Mouse (Mus musculus): ENCODE results near the gene Rhbdd1. TPM values are rescaled to one million over a fixed set of nuclear protein-coding genes. Genes with fewer than 3 reads are reported as not detected.

Rhbdd1 gene
- polyA plus RNA-seq, 1 experiment from 2014 or later, result 12.1 TPM

DNA sequence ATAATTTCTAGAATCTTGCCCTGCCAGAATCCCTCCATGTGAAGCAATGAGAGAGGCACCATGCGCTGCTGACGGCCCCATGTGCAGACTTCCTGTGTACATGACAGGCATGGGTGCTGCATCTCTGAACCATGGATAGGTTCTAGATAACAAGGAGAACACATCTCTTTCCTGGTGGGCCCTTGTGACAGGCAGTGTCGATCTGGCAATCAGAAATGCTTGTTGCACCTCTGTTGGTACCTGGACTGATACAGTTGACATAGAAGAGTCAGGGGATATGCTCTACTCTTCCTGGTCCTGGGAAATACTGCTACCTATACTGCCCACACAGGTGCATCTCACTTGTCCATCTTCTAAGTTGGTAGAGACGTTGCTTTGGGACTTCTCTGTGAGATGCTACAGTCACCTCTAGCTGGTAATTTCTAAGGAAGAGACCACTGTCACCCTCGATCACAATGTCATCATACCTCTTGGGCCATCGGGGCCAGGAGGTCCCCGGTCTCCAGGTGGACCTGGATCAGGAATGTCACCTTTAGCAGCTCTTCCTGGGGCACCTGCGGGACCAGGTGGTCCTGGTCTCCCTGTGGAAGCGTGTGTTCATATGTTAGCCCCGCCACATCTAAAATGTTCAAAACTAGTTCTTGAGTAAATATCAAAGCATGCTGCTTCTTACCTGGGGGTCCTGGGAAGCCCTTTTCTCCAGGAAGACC lies 154.4 kb downstream of the Rhbdd1 start:
- Histone ChIP-seq H3K27ac (ENCODE audit: low read depth, low read length) (no peak overlapping the region), H3K4me2 (no peak overlapping the region), H3K4me1 (replicated peaks; ENCODE audit: control insufficient read depth, insufficient read depth, low read length) (no peaks in the 10 kb centered on the region), H3K27me3 (replicated peaks; ENCODE audit: control insufficient read depth, insufficient read depth, low read length) (no peaks in the 10 kb centered on the region), H3K9ac (ENCODE audit: low read depth, low read length) (no peak overlapping the region), H3K4me3 (ENCODE audit: low read depth, low read length) (no peak overlapping the region), H3K9me3 (ENCODE audit: control insufficient read depth, low read length) (no peaks in the 10 kb centered on the region), H3K36me3 (ENCODE audit: control insufficient read depth, insufficient read depth, low read length) (no peaks in the 10 kb centered on the region)
- DNase-seq (ENCODE audit: low spot score), result no peak
- 82% methylated on average over 10 of the region's 10 CpGs for WGBS
- ATAC-seq (replicated peaks; ENCODE audit: low FRiP score), result no peak

DNA sequence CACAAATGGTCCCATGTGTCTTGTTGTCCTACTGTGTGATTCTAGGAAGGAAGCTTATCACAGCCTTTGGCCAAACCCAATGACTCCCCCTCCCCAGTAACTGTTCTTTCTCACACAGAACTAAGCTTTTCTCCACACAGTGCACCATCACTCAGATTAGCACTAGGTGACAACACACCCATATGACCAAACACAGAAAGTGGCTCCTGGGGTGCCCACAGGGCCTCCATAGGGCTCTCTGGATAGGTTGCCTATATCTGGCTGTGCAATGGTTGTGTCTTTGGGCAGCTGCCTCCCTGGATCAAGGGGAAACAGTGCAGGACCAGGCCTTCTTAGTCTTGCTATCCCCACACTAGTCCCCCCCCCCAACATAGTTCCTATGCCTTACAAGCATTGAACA lies 157.2 kb downstream of the Rhbdd1 start:
- no peaks in the 10 kb centered on the region for H3K4me1 ChIP-seq (replicated peaks; ENCODE audit: control insufficient read depth, insufficient read depth, low read length)
- H3K27me3 ChIP-seq (replicated peaks; ENCODE audit: control insufficient read depth, insufficient read depth, low read length), result no peaks in the 10 kb centered on the region
- no peaks in the 10 kb centered on the region for H3K36me3 ChIP-seq (ENCODE audit: control insufficient read depth, insufficient read depth, low read length)
- H3K9me3 ChIP-seq (ENCODE audit: control insufficient read depth, low read length), result no peaks in the 10 kb centered on the region
- H3K27ac ChIP-seq (ENCODE audit: low read depth, low read length), result no peak overlapping the region
- H3K4me3 ChIP-seq (ENCODE audit: low read depth, low read length), result no peak overlapping the region
- DNase-seq (ENCODE audit: low spot score), result no peak
- ATAC-seq (replicated peaks; ENCODE audit: low FRiP score), result no peak
- no peak overlapping the region for H3K4me2 ChIP-seq
- no peak overlapping the region for H3K9ac ChIP-seq (ENCODE audit: low read depth, low read length)

DNA sequence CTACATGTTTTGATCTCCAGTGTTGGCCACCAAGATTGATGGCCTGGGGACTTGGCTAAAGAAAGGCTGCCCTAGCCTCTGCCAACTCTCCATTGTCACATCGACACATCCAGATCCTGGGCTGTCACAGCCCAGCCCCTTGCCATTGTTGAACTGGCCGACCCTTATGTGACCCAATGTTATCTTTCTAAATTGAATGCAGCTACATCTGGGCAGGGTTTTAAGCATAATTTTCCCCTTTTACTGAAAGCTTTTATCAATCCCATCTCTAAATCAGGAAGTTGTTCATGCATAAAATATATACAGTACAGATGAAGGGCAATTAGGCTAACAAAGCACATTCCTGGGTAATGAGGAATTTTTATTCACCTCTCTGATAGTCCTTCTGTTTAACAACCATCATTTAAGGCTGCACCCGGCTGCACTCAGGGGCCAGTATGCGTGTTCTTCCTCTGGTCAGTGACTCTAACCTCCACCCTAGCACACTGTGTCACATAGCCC lies 158.3 kb downstream of the Rhbdd1 start:
- ATAC-seq (replicated peaks; ENCODE audit: low FRiP score), result no peak
- Histone ChIP-seq H3K27me3 (replicated peaks; ENCODE audit: control insufficient read depth, insufficient read depth, low read length) (no peaks in the 10 kb centered on the region), H3K9me3 (ENCODE audit: control insufficient read depth, low read length) (no peaks in the 10 kb centered on the region), H3K4me1 (replicated peaks; ENCODE audit: control insufficient read depth, insufficient read depth, low read length) (no peaks in the 10 kb centered on the region), H3K36me3 (ENCODE audit: control insufficient read depth, insufficient read depth, low read length) (no peaks in the 10 kb centered on the region), H3K4me2 (no peak overlapping the region), H3K9ac (ENCODE audit: low read depth, low read length) (no peak overlapping the region), H3K27ac (ENCODE audit: low read depth, low read length) (no peak overlapping the region), H3K4me3 (ENCODE audit: low read depth, low read length) (no peak overlapping the region)
- 50% methylated on average over 4 of the region's 4 CpGs for WGBS
- no peak for DNase-seq (ENCODE audit: low spot score)

DNA sequence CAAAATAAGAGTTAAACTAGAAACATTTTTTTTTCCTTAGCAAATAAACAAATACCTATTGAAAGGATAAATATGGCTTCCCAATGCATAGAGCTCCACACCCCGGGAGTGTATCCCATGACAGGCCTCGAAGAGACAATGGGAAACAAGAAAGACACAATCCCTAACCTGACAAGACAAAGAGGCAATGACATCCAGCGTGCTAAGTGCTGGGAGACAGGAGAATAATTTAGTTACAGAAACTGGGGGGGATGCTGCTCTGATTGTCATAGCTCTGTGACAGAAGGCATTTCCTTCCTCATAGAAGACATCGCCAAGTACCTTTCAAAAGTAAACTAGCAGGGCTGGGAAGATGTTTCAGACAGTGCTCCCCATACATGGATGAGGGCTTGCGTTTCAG lies 159.0 kb downstream of the Rhbdd1 start:
- Histone ChIP-seq H3K4me3 (ENCODE audit: low read depth, low read length) (no peak overlapping the region), H3K36me3 (ENCODE audit: control insufficient read depth, insufficient read depth, low read length) (no peaks in the 10 kb centered on the region), H3K27ac (ENCODE audit: low read depth, low read length) (no peak overlapping the region), H3K9me3 (ENCODE audit: control insufficient read depth, low read length) (no peaks in the 10 kb centered on the region), H3K9ac (ENCODE audit: low read depth, low read length) (no peak overlapping the region), H3K27me3 (replicated peaks; ENCODE audit: control insufficient read depth, insufficient read depth, low read length) (no peaks in the 10 kb centered on the region), H3K4me1 (replicated peaks; ENCODE audit: control insufficient read depth, insufficient read depth, low read length) (no peaks in the 10 kb centered on the region), H3K4me2 (no peak overlapping the region)
- no peak for DNase-seq (ENCODE audit: low spot score)
- WGBS, result 71% methylated on average over 5 of the region's 5 CpGs
- ATAC-seq (replicated peaks; ENCODE audit: low FRiP score), result no peak

DNA sequence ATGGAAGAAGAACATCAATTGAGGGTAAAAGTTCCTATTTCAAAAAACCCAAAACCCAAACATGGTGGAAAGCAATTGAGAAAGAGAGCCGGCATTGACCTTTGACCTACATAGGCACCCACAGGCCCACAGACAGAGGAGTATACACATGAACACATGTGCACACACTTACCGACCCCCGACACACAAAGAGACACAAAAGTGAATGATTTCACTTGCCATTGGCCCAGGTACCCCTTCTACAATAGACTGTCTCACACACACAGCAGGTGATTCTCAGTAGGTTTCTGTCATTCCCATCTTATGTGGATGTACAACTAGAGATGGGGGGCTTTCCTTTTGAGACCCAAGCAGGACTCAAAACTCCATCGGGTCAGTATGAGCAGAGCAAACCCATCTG lies 159.6 kb downstream of the Rhbdd1 start:
- no peak for DNase-seq (ENCODE audit: low spot score)
- no peak overlapping the region for H3K4me2 ChIP-seq
- ATAC-seq (replicated peaks; ENCODE audit: low FRiP score), result no peak
- 69% methylated on average over 4 of the region's 4 CpGs for WGBS
- H3K9me3 ChIP-seq (ENCODE audit: control insufficient read depth, low read length), result no peaks in the 10 kb centered on the region
- H3K27ac ChIP-seq (ENCODE audit: low read depth, low read length), result no peak overlapping the region
- no peaks in the 10 kb centered on the region for H3K4me1 ChIP-seq (replicated peaks; ENCODE audit: control insufficient read depth, insufficient read depth, low read length)
- no peaks in the 10 kb centered on the region for H3K27me3 ChIP-seq (replicated peaks; ENCODE audit: control insufficient read depth, insufficient read depth, low read length)
- H3K4me3 ChIP-seq (ENCODE audit: low read depth, low read length), result no peak overlapping the region
- no peak overlapping the region for H3K9ac ChIP-seq (ENCODE audit: low read depth, low read length)
- no peaks in the 10 kb centered on the region for H3K36me3 ChIP-seq (ENCODE audit: control insufficient read depth, insufficient read depth, low read length)

DNA sequence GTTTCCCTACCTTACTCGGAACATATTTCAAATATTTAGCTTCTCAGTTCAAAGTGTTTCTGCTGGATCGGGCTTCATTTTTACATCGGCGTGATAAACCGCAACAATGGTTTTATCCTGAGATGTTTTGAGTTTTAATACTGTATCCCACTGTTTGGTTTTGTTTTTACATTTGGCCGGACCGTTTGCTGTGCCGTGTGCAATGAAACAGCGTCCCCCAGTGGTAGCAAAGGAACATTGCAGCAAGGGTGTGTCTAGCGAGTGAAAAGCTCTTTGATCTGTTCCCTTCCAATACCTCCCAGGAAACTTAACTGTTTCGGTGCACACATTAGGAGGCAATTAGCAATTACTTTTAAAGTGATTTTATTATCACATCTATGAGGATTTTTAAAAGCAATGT lies 160.0 kb downstream of the Rhbdd1 start:
- Histone ChIP-seq H3K9ac (ENCODE audit: low read depth, low read length) (no peak overlapping the region), H3K36me3 (ENCODE audit: control insufficient read depth, insufficient read depth, low read length) (no peaks in the 10 kb centered on the region), H3K4me1 (replicated peaks; ENCODE audit: control insufficient read depth, insufficient read depth, low read length) (no peaks in the 10 kb centered on the region), H3K4me3 (ENCODE audit: low read depth, low read length) (no peak overlapping the region), H3K27me3 (replicated peaks; ENCODE audit: control insufficient read depth, insufficient read depth, low read length) (no peaks in the 10 kb centered on the region), H3K9me3 (ENCODE audit: control insufficient read depth, low read length) (no peaks in the 10 kb centered on the region), H3K27ac (ENCODE audit: low read depth, low read length) (no peak overlapping the region), H3K4me2 (no peak overlapping the region)
- 53% methylated on average over 11 of the region's 11 CpGs for WGBS
- no peak for ATAC-seq (replicated peaks; ENCODE audit: low FRiP score)
- no peak for DNase-seq (ENCODE audit: low spot score)

DNA sequence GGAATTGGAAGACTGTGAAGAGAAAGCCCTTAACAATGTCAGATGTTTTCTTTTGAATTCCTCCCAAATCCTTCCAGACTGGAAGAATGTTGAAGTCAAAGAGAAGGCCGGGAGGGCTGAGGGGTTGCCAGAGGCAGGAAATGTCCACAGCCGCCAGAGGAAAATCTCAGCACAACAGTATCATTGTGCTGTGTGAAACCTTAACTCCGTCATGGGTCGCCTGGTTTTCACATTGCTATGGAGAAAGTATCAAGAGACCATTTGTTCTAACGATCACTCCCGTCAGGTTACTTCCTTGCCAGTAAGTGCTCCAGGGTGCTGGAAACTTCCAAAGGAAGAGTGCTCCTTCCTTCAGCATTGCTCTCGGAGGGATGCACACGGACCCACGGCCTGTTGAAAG lies 160.5 kb downstream of the Rhbdd1 start:
- H3K9me3 ChIP-seq (ENCODE audit: control insufficient read depth, low read length), result no peaks in the 10 kb centered on the region
- H3K4me2 ChIP-seq, result no peak overlapping the region
- H3K9ac ChIP-seq (ENCODE audit: low read depth, low read length), result no peak overlapping the region
- no peak for DNase-seq (ENCODE audit: low spot score)
- no peaks in the 10 kb centered on the region for H3K4me1 ChIP-seq (replicated peaks; ENCODE audit: control insufficient read depth, insufficient read depth, low read length)
- WGBS, result 51% methylated on average over 9 of the region's 9 CpGs
- no peaks in the 10 kb centered on the region for H3K36me3 ChIP-seq (ENCODE audit: control insufficient read depth, insufficient read depth, low read length)
- no peak overlapping the region for H3K27ac ChIP-seq (ENCODE audit: low read depth, low read length)
- no peaks in the 10 kb centered on the region for H3K27me3 ChIP-seq (replicated peaks; ENCODE audit: control insufficient read depth, insufficient read depth, low read length)
- ATAC-seq (replicated peaks; ENCODE audit: low FRiP score), result no peak
- H3K4me3 ChIP-seq (ENCODE audit: low read depth, low read length), result no peak overlapping the region

DNA sequence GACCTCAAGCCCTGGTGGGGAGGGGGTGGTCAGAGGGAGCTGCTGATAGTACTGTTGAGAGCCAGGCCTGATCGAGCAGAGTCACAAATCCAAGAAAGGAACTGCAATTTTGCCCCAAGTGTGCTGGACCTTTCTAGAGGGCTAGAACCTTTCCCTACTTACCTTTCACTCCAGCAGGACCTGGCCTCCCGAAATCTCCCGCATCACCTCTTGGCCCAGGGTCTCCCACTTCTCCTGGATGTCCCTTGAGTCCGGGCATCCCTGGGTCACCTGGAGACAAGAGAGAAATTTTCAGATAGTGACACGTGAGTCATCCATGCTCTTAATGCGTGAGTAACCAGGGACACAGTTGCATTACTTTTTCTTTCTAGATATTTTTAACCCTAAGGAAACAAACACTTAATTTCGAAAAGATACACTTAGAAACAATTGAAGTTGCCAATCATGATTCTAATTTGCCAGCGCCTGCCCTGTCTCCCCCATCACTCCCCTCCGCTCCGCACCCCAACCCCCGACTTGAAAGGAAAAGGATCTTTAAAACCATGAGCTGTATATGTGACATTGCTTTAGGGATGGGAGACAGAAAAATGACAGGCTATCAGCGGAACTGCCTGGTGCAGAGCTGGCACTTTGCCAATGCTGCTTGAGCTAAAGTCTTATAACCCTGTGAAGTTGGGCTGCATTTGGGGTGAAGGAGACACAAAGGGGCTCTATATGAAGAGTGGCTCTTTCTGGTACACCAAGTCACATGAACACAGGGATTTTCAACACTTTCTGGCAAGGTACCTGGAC lies 163.6 kb downstream of the Rhbdd1 start:
- Histone ChIP-seq H3K9me3 (ENCODE audit: control insufficient read depth, low read length) (no peaks in the 10 kb centered on the region), H3K27me3 (replicated peaks; ENCODE audit: control insufficient read depth, insufficient read depth, low read length) (no peaks in the 10 kb centered on the region), H3K4me2 (no peak overlapping the region), H3K4me1 (replicated peaks; ENCODE audit: control insufficient read depth, insufficient read depth, low read length) (no peaks in the 10 kb centered on the region), H3K36me3 (ENCODE audit: control insufficient read depth, insufficient read depth, low read length) (no peaks in the 10 kb centered on the region), H3K4me3 (ENCODE audit: low read depth, low read length) (no peak overlapping the region), H3K27ac (ENCODE audit: low read depth, low read length) (no peak overlapping the region), H3K9ac (ENCODE audit: low read depth, low read length) (no peak overlapping the region)
- 80% methylated on average over 12 of the region's 12 CpGs for WGBS
- DNase-seq (ENCODE audit: low spot score), result no peak
- ATAC-seq (replicated peaks; ENCODE audit: low FRiP score), result no peak

DNA sequence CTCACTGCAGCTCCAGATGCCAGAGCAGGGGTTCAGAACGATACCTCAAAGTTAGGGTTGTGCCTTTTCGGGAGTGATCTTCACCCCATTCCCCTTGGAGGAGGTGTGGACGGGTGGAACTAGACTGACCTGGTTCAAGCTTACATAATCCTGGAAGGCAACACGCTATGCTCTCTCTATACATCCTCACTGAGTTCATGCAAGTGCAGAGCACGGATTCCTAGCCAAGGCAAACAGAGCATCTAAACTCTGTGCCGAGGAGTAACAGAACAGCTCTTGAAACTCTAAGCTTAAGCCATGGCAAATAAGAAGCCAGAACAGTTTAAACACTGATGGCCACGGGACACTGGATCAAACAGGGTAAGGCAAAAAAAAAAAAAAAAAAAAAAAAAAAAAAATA lies 166.1 kb downstream of the Rhbdd1 start:
- no peaks in the 10 kb centered on the region for H3K9me3 ChIP-seq (ENCODE audit: control insufficient read depth, low read length)
- H3K4me2 ChIP-seq, result no peak overlapping the region
- ATAC-seq (replicated peaks; ENCODE audit: low FRiP score) (no peak), DNase-seq (ENCODE audit: low spot score) (no peak)
- H3K27ac ChIP-seq (ENCODE audit: low read depth, low read length), result no peak overlapping the region
- H3K9ac ChIP-seq (ENCODE audit: low read depth, low read length), result no peak overlapping the region
- H3K27me3 ChIP-seq (replicated peaks; ENCODE audit: control insufficient read depth, insufficient read depth, low read length), result no peaks in the 10 kb centered on the region
- no peaks in the 10 kb centered on the region for H3K4me1 ChIP-seq (replicated peaks; ENCODE audit: control insufficient read depth, insufficient read depth, low read length)
- no peaks in the 10 kb centered on the region for H3K36me3 ChIP-seq (ENCODE audit: control insufficient read depth, insufficient read depth, low read length)
- H3K4me3 ChIP-seq (ENCODE audit: low read depth, low read length), result no peak overlapping the region
- WGBS, result 77% methylated on average over 7 of the region's 7 CpGs

Data from liver, embryonic 11.5 days (tissue).